Mouse (Mus musculus): ENCODE results near the gene Ttc33. TPM values are rescaled to one million over a fixed set of nuclear protein-coding genes. Genes with fewer than 3 reads are reported as not detected.

Gene Ttc33
- polyA plus RNA-seq, 2 experiments, result 6.6 to 13.9 TPM

GRCm38 (mm10) chr15:5235527-5235926, 50.2 kb downstream of the Ttc33 start:
- peak in 1 of 3 experiments; percentile 46 for DNase-seq (ENCODE audit: low read depth in 3 of 3, low spot score in 3 of 3)
- peak overlapping the region; percentile 26; the same call in 1 of the 2 replicates for H3K4me2 ChIP-seq (ENCODE audit: low read depth)

GRCm38 (mm10) chr15:5236538-5236937, 51.2 kb downstream of the Ttc33 start:
- 2% methylated on average over 6 of the region's 6 CpGs for WGBS (ENCODE audit: insufficient replicate concordance)
- peak; percentile 50; the same call in 1 of the 2 replicates for ATAC-seq (ENCODE audit: insufficient read depth)
- TF ChIP-seq CTCF (IDR thresholded peaks at IDR 0.05; ENCODE audit: low read depth), result peak; percentile 97
- TF ChIP-seq EP300 (IDR thresholded peaks at IDR 0.05; ENCODE audit: low read depth), result no peak
- DNase-seq (ENCODE audit: low read depth in 3 of 3, low spot score in 3 of 3), result peak; percentile 60 to 70 (median 66)
- no peak overlapping the region for H3K4me2 ChIP-seq (ENCODE audit: low read depth)
- H3K9ac ChIP-seq (replicated peaks), result no peak overlapping the region
- no peaks in the 10 kb centered on the region for H3K36me3 ChIP-seq (replicated peaks; ENCODE audit: control insufficient read depth, insufficient read depth, low read depth)
- no peaks in the 10 kb centered on the region for H3K27me3 ChIP-seq (ENCODE audit: control insufficient read depth, insufficient read depth, low read length)
- peaks cover 10 to 27% of the 10 kb centered on the region in 2 experiments for H3K4me1 ChIP-seq (replicated peaks; ENCODE audit: control insufficient read depth in 2 of 2, insufficient read depth in 2 of 2, low read length in 1 of 2)
- H3K27ac ChIP-seq, result no peak overlapping the region
- H3K9me3 ChIP-seq (ENCODE audit: control insufficient read depth, low read length), result no peaks in the 10 kb centered on the region
- H3K4me3 ChIP-seq (ENCODE audit: insufficient read depth in 1 of 2, low read depth in 2 of 2, low read length in 2 of 2), result no peak overlapping the region

More at GRCm38 (mm10) chr15:5235527-5235926, 50.2 kb downstream of the Ttc33 start:
- TF ChIP-seq EP300 (IDR thresholded peaks at IDR 0.05; ENCODE audit: low read depth) (no peak), CTCF (IDR thresholded peaks at IDR 0.05; ENCODE audit: low read depth) (no peak)
- Histone ChIP-seq H3K27me3 (ENCODE audit: control insufficient read depth, insufficient read depth, low read length) (no peaks in the 10 kb centered on the region), H3K9me3 (ENCODE audit: control insufficient read depth, low read length) (no peaks in the 10 kb centered on the region), H3K36me3 (replicated peaks; ENCODE audit: control insufficient read depth, insufficient read depth, low read depth) (no peaks in the 10 kb centered on the region), H3K4me1 (replicated peaks; ENCODE audit: control insufficient read depth in 2 of 2, insufficient read depth in 2 of 2, low read length in 1 of 2) (peaks cover 10 to 27% of the 10 kb centered on the region in 2 experiments), H3K9ac (replicated peaks) (no peak overlapping the region), H3K4me3 (ENCODE audit: insufficient read depth in 1 of 2, low read depth in 2 of 2, low read length in 2 of 2) (no peak overlapping the region), H3K27ac (no peak overlapping the region)
- 36% methylated on average over 8 of the region's 8 CpGs for WGBS (ENCODE audit: insufficient replicate concordance)
- peak; percentile 60 for ATAC-seq (ENCODE audit: insufficient read depth)

- no peak overlapping the region for H3K9ac ChIP-seq (replicated peaks)
- peaks cover 10 to 27% of the 10 kb centered on the region in 2 experiments for H3K4me1 ChIP-seq (replicated peaks; ENCODE audit: control insufficient read depth in 2 of 2, insufficient read depth in 2 of 2, low read length in 1 of 2)
- no peaks in the 10 kb centered on the region for H3K36me3 ChIP-seq (replicated peaks; ENCODE audit: control insufficient read depth, insufficient read depth, low read depth)
- no peak overlapping the region for H3K4me2 ChIP-seq (ENCODE audit: low read depth)
- H3K27me3 ChIP-seq (ENCODE audit: control insufficient read depth, insufficient read depth, low read length), result no peaks in the 10 kb centered on the region; the same call in 1 of the 2 replicates
- H3K9me3 ChIP-seq (ENCODE audit: control insufficient read depth, low read length), result no peaks in the 10 kb centered on the region
- ATAC-seq (ENCODE audit: insufficient read depth) (no peak), DNase-seq (ENCODE audit: low read depth in 3 of 3, low spot score in 3 of 3) (no peak)
- TF ChIP-seq EP300 (IDR thresholded peaks at IDR 0.05; ENCODE audit: low read depth) (no peak), CTCF (IDR thresholded peaks at IDR 0.05; ENCODE audit: low read depth) (no peak)
- WGBS (ENCODE audit: insufficient replicate concordance), result 35% methylated on average over 7 of the region's 7 CpGs
- no peak overlapping the region for H3K27ac ChIP-seq
- H3K4me3 ChIP-seq (ENCODE audit: insufficient read depth in 1 of 2, low read depth in 2 of 2, low read length in 2 of 2), result no peak overlapping the region
Measured at GRCm38 (mm10) chr15:5237012-5237660, 51.8 kb downstream of the Ttc33 start.

GRCm38 (mm10) chr15:5238073-5238472, 52.7 kb downstream of the Ttc33 start:
- ATAC-seq (ENCODE audit: insufficient read depth) (no peak), DNase-seq (ENCODE audit: low read depth in 3 of 3, low spot score in 3 of 3) (no peak)
- Histone ChIP-seq H3K36me3 (replicated peaks; ENCODE audit: control insufficient read depth, insufficient read depth, low read depth) (no peaks in the 10 kb centered on the region), H3K27ac (no peak overlapping the region), H3K9me3 (ENCODE audit: control insufficient read depth, low read length) (no peaks in the 10 kb centered on the region), H3K4me2 (ENCODE audit: low read depth) (no peak overlapping the region), H3K4me1 (replicated peaks; ENCODE audit: control insufficient read depth in 2 of 2, insufficient read depth in 2 of 2, low read length in 1 of 2) (peaks cover 10 to 33% of the 10 kb centered on the region in 2 experiments), H3K4me3 (ENCODE audit: insufficient read depth in 1 of 2, low read depth in 2 of 2, low read length in 2 of 2) (no peak overlapping the region), H3K27me3 (ENCODE audit: control insufficient read depth, insufficient read depth, low read length) (peaks cover 6% of the 10 kb centered on the region), H3K9ac (replicated peaks) (no peak overlapping the region)
- 44% methylated on average over 7 of the region's 7 CpGs for WGBS (ENCODE audit: insufficient replicate concordance)
- TF ChIP-seq EP300 (IDR thresholded peaks at IDR 0.05; ENCODE audit: low read depth), result no peak
- no peak for TF ChIP-seq CTCF (IDR thresholded peaks at IDR 0.05; ENCODE audit: low read depth)

- no peaks in the 10 kb centered on the region for H3K36me3 ChIP-seq (replicated peaks; ENCODE audit: control insufficient read depth, insufficient read depth, low read depth)
- H3K9me3 ChIP-seq (ENCODE audit: control insufficient read depth, low read length), result no peaks in the 10 kb centered on the region
- no peak for DNase-seq (ENCODE audit: low read depth in 3 of 3, low spot score in 3 of 3)
- H3K4me2 ChIP-seq (ENCODE audit: low read depth), result no peak overlapping the region
- H3K9ac ChIP-seq (replicated peaks), result no peak overlapping the region
- TF ChIP-seq EP300 (IDR thresholded peaks at IDR 0.05; ENCODE audit: low read depth), result no peak
- TF ChIP-seq CTCF (IDR thresholded peaks at IDR 0.05; ENCODE audit: low read depth), result no peak
- H3K27ac ChIP-seq, result no peak overlapping the region
- ATAC-seq (ENCODE audit: insufficient read depth), result no peak
- 73% methylated on average over 4 of the region's 4 CpGs for WGBS (ENCODE audit: insufficient replicate concordance)
- peaks cover 6% of the 10 kb centered on the region for H3K27me3 ChIP-seq (ENCODE audit: control insufficient read depth, insufficient read depth, low read length)
- H3K4me3 ChIP-seq (ENCODE audit: insufficient read depth in 1 of 2, low read depth in 2 of 2, low read length in 2 of 2), result no peak overlapping the region
- H3K4me1 ChIP-seq (replicated peaks; ENCODE audit: control insufficient read depth in 2 of 2, insufficient read depth in 2 of 2, low read length in 1 of 2), result peaks cover 10 to 36% of the 10 kb centered on the region in 2 experiments
Measured at GRCm38 (mm10) chr15:5238553-5238952, 53.2 kb downstream of the Ttc33 start.

Data from liver, embryonic 14.5 days (tissue).